Mouse (Mus musculus): ENCODE measurements around the gene Fam208b.

GRCm38 (mm10) chr13:3642538-3642937 is 31.6 kb upstream of the Fam208b start:
- TF ChIP-seq CTCF (IDR thresholded peaks at IDR 0.05; ENCODE audit: insufficient read depth, low read length) = no peak
- TF ChIP-seq POLR2A (IDR thresholded peaks at IDR 0.05; ENCODE audit: borderline replicate concordance, extremely low read depth, low read depth, low read length) = no peak
